Mouse (Mus musculus) natural killer cell, adult 2 months (primary cell): ENCODE data around the gene Rpl37a.

Experiments used
- DNase-seq, 2 experiments: peaks; one replicate each; pipeline ENCODE4 v3.0.0; 2022; ENCODE audit warnings: low spot score in 2 of 2

Rpl37a gene

GRCm38 (mm10) chr1:72736397-72737125 is 25.5 kb downstream of the Rpl37a start:
- no peak for DNase-seq

- no peak for DNase-seq
These were observed 28.0 kb downstream of the Rpl37a start for GRCm38 (mm10) chr1:72738946-72739680.

GRCm38 (mm10) chr1:72739681-72740063 is 28.6 kb downstream of the Rpl37a start:
- no peak for DNase-seq

- no peak for DNase-seq
These were observed 30.3 kb downstream of the Rpl37a start for GRCm38 (mm10) chr1:72741406-72741805.

GRCm38 (mm10) chr1:72744816-72745506 is 33.9 kb downstream of the Rpl37a start:
- DNase-seq, result no peak

GRCm38 (mm10) chr1:72746382-72746781 is 35.3 kb downstream of the Rpl37a start:
- DNase-seq, result no peak

GRCm38 (mm10) chr1:72751371-72751781 is 40.3 kb downstream of the Rpl37a start:
- no peak for DNase-seq

GRCm38 (mm10) chr1:72753211-72753610 is 42.1 kb downstream of the Rpl37a start:
- DNase-seq, result no peak

- no peak for DNase-seq
These were observed 44.1 kb downstream of the Rpl37a start for GRCm38 (mm10) chr1:72755227-72755626.

- DNase-seq, result no peak
These were observed 44.7 kb downstream of the Rpl37a start for GRCm38 (mm10) chr1:72755801-72756200.

- no peak for DNase-seq
These were observed 48.7 kb downstream of the Rpl37a start for GRCm38 (mm10) chr1:72759758-72760157.
